Mouse (Mus musculus) ovary, postnatal 36 days (tissue): ENCODE measurements around the gene Srrd.

Source experiments
- DNase-seq: peaks from one replicate; pipeline ENCODE4 v3.0.0; 2022; ENCODE audit warnings: low spot score, mixed read lengths

Srrd gene

GRCm38 (mm10) chr5:112342463-112343204 is at the start of gene Srrd, which contains the start of gene Hps4:
Srrd (minus strand) TSS chr5:112343040.
Hps4 (plus strand) TSS chr5:112343083.
- DNase-seq, result peak; percentile 85

- no peak for DNase-seq
Observed at GRCm38 (mm10) chr5:112391676-112392323, 49.0 kb upstream of the Srrd start.

- DNase-seq, result no peak
Observed at GRCm38 (mm10) chr5:112391002-112391401, 48.2 kb upstream of the Srrd start.

- no peak for DNase-seq
Observed at GRCm38 (mm10) chr5:112389352-112389751, 46.5 kb upstream of the Srrd start.

- no peak for DNase-seq
Observed at GRCm38 (mm10) chr5:112385973-112386372, 43.1 kb upstream of the Srrd start.

GRCm38 (mm10) chr5:112384805-112385472 is 42.1 kb upstream of the Srrd start:
- no peak for DNase-seq

GRCm38 (mm10) chr5:112382641-112383330 is 39.9 kb upstream of the Srrd start:
- no peak for DNase-seq

- DNase-seq, result no peak
Observed at GRCm38 (mm10) chr5:112382042-112382441, 39.2 kb upstream of the Srrd start.

- peak; percentile 33 for DNase-seq
Observed at GRCm38 (mm10) chr5:112381154-112381553, 38.3 kb upstream of the Srrd start.

GRCm38 (mm10) chr5:112378716-112379115 is 35.9 kb upstream of the Srrd start:
- DNase-seq, result no peak

- DNase-seq, result no peak
Observed at GRCm38 (mm10) chr5:112377380-112377779, 34.5 kb upstream of the Srrd start.

GRCm38 (mm10) chr5:112376111-112376510 is 33.3 kb upstream of the Srrd start:
- DNase-seq, result no peak

- no peak for DNase-seq
Observed at GRCm38 (mm10) chr5:112371933-112372332, 29.1 kb upstream of the Srrd start.

GRCm38 (mm10) chr5:112370236-112370813 is 27.5 kb upstream of the Srrd start:
- DNase-seq, result no peak

- DNase-seq, result no peak
Observed at GRCm38 (mm10) chr5:112369326-112369725, 26.5 kb upstream of the Srrd start.

- DNase-seq, result no peak
Observed at GRCm38 (mm10) chr5:112368666-112369065, 25.8 kb upstream of the Srrd start.

- DNase-seq, result no peak
Observed at GRCm38 (mm10) chr5:112367929-112368328, 25.1 kb upstream of the Srrd start.

- DNase-seq, result no peak
Observed at GRCm38 (mm10) chr5:112367338-112367737, 24.5 kb upstream of the Srrd start.

- DNase-seq, result no peak
Observed at GRCm38 (mm10) chr5:112366879-112367278, 24.0 kb upstream of the Srrd start.

GRCm38 (mm10) chr5:112364184-112364797 is 21.5 kb upstream of the Srrd start:
- no peak for DNase-seq

GRCm38 (mm10) chr5:112360077-112360476 is 17.2 kb upstream of the Srrd start:
- no peak for DNase-seq

GRCm38 (mm10) chr5:112359520-112359919 is 16.7 kb upstream of the Srrd start:
- no peak for DNase-seq
